Mouse (Mus musculus) intestine, embryonic 16.5 days (tissue): ENCODE data around the gene Trio. TPM values are rescaled to one million over a fixed set of nuclear protein-coding genes. Genes with fewer than 3 reads are reported as not detected.

Experiments
- ATAC-seq: fragments of 200-750 bp; cut with Nextera tagmentation; 2 replicates; pipeline ENCODE4 v1.8.0; 2017; ENCODE audit warnings: moderate TSS enrichment, moderate library complexity
- H3K27ac ChIP-seq: fragments of 300-500 bp; sonication (generic); 2 replicates; pipeline ENCODE4 v1.5.1; 2014; ENCODE audit warnings: mild to moderate bottlenecking, low read length
- H3K27me3 ChIP-seq: fragments of 300-500 bp; sonication (generic); replicated peaks from 2 replicates; pipeline ENCODE4 v1.6.1; 2014; ENCODE audit warnings: low read length, control low read depth, mixed read lengths; ENCODE audit not compliant: control insufficient read depth, insufficient read depth
- H3K36me3 ChIP-seq: fragments of 300-500 bp; sonication (generic); 2 replicates; pipeline ENCODE4 v1.6.1; 2014; ENCODE audit warnings: low read length, control low read depth; ENCODE audit not compliant: control insufficient read depth, insufficient read depth
- H3K4me1 ChIP-seq: fragments of 300-500 bp; sonication (generic); 2 replicates; pipeline ENCODE4 v1.6.1; 2014; ENCODE audit warnings: low read length, control low read depth, mixed read lengths; ENCODE audit not compliant: control insufficient read depth, insufficient read depth
- H3K4me2 ChIP-seq: fragments of 300-500 bp; sonication (generic); 2 replicates; pipeline ENCODE4 v1.6.1; 2014; ENCODE audit warnings: low read depth, low read length, control low read depth
- H3K4me3 ChIP-seq: fragments of 300-500 bp; sonication (generic); 2 replicates; pipeline ENCODE4 v1.5.1; 2014; ENCODE audit warnings: mild to moderate bottlenecking, low read length
- H3K9ac ChIP-seq: fragments of 300-500 bp; sonication (generic); 2 replicates; pipeline ENCODE4 v1.6.1; 2014; ENCODE audit warnings: low read depth, low read length
- H3K9me3 ChIP-seq: fragments of 300-500 bp; sonication (generic); 2 replicates; pipeline ENCODE4 v1.6.1; 2016; ENCODE audit warnings: low read length, control low read depth; ENCODE audit not compliant: control insufficient read depth
- WGBS: fragments of 180-500 bp; shearing (Covaris S2); extraction: QIAGEN DNeasy Blood & Tissue Kit; methylation state at CpG from one replicate; pipeline ENCODE4 v1.1.7; 2014; 5-methylcytosine and 5-hydroxymethylcytosine counted together
- polyA plus RNA-seq: library from polyadenylated mRNA; unstranded; fragments of >200 nt; fragmentation: Nextera tagmentation; extraction: Ambion mirVana; gene quantifications from 2 replicates; pipeline ENCODE4 v1.2.1, GENCODE M21; 2015

Gene Trio
- polyA plus RNA-seq, 1 experiment from 2014 or later = 13.4 TPM

GRCm38 (mm10) chr15:27997917-27998316 is 27.7 kb downstream of the Trio start:
- no peaks in the 10 kb centered on the region for H3K9me3 ChIP-seq
- WGBS = 25% methylated on average over 8 of the region's 8 CpGs
- ATAC-seq = no peak
- peaks cover 4% of the 10 kb centered on the region; the same call in 1 of the 2 replicates for H3K36me3 ChIP-seq
- H3K4me2 ChIP-seq = no peak overlapping the region
- no peak overlapping the region for H3K27ac ChIP-seq
- H3K4me3 ChIP-seq = no peak overlapping the region
- peaks cover 72% of the 10 kb centered on the region for H3K4me1 ChIP-seq
- H3K9ac ChIP-seq = no peak overlapping the region
- H3K27me3 ChIP-seq = no peaks in the 10 kb centered on the region

DNA sequence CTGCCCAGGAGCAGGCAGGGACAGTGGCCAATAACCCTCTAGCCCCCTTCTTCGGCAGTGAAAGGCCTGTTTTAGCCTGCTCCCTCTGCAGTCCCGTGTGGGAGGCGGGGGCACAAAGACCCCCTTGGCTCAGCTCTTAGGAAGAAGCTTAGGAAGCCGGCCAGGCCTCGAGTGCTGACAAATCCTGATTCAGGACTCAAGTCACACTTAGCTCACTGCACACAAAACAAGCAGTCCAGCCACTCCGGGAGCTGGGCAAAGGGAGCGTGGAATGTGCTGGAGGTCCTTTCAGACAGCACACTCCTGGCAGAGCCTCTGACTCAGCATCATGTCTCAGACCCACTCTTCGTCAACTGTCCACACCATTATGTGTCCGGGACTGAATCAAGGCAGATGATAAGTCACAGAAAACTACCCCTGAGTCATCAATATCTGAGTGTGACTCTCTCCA is 28.2 kb downstream of the Trio start:
- Histone ChIP-seq H3K27me3 (no peaks in the 10 kb centered on the region), H3K4me1 (peaks cover 74% of the 10 kb centered on the region), H3K4me3 (no peak overlapping the region), H3K9ac (no peak overlapping the region), H3K9me3 (no peaks in the 10 kb centered on the region), H3K36me3 (peaks cover 4% of the 10 kb centered on the region; the same call in 1 of the 2 replicates), H3K27ac (no peak overlapping the region), H3K4me2 (no peak overlapping the region)
- 43% methylated on average over 9 of the region's 9 CpGs for WGBS
- no peak for ATAC-seq

DNA sequence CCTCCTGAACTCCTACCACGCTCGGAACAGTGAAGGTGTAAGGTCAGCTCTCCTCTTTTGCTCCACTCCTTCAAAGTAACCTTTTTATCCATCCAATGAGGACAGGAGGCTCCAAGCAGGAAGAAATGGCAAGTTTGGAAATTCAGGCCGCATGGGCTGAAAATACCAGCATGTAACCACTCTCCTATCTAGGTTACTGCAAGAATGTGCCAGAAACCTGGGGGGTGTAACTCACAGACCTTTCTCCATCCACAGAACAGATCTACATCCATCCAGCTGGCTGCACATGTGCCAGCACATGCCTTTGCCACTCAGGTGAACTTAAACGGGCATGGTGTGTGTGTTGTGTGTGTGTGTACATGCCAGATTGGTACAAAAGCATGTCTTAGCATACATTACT is 28.9 kb downstream of the Trio start:
- Histone ChIP-seq H3K27ac (no peak overlapping the region), H3K4me1 (peaks cover 77% of the 10 kb centered on the region)
- 91% methylated on average over 4 of the region's 4 CpGs for WGBS

DNA sequence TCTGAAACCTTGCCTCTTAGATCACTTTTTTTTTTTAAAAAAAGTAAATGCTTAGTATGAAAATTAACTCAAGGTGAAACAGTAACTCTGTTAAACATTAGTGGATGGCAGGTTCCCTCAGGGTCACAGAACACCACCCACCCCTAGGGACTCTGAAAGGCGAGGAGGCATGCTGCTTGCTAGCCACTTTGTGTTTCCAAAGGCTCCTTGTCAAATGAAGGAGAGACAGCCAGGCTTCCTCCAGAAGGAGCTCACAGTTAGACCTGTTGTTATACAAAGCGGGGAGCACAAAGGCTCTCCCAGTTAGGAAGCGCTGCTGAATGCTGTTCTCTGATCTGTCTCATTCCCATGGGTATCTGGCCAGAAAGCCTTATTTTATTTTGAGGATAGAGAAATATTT is 30.2 kb downstream of the Trio start:
- no peak for ATAC-seq
- no peak overlapping the region for H3K4me3 ChIP-seq
- no peak overlapping the region for H3K4me2 ChIP-seq
- H3K9me3 ChIP-seq = no peaks in the 10 kb centered on the region
- H3K36me3 ChIP-seq = peaks cover 4% of the 10 kb centered on the region; the same call in 1 of the 2 replicates
- H3K4me1 ChIP-seq = peaks cover 81% of the 10 kb centered on the region
- no peaks in the 10 kb centered on the region for H3K27me3 ChIP-seq
- no peak overlapping the region for H3K9ac ChIP-seq
- WGBS = 51% methylated on average over 3 of the region's 3 CpGs
- H3K27ac ChIP-seq = 0 out of 2 replicates have a peak overlapping the region, but pooled peaks have one; percentile 8

More for the DNA sequence above, 28.9 kb downstream of the Trio start:
- peaks cover 4% of the 10 kb centered on the region; the same call in 1 of the 2 replicates for H3K36me3 ChIP-seq
- H3K27me3 ChIP-seq = no peaks in the 10 kb centered on the region
- H3K9ac ChIP-seq = no peak overlapping the region
- no peak overlapping the region for H3K4me3 ChIP-seq
- H3K9me3 ChIP-seq = no peaks in the 10 kb centered on the region
- no peak for ATAC-seq
- no peak overlapping the region for H3K4me2 ChIP-seq

DNA sequence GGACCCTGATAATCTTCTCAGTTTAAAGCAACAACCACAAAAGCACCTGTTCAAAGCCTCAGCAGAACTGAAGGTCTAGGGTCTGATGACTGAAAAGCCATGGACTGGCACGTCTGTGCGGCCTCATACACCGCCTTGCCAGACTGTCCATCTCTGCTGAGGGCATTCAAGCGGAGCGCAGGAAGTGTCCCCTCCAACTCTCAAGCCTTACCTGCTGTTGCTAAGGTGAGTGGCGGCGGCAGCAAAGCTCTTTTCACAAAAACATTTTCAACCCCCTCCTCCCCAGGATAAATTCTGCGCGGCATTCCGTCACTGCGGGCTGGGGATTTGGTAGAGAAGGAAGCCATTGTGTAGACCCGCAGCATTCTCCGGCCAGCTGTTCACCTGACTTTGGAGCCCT is 30.8 kb downstream of the Trio start:
- no peak overlapping the region for H3K4me3 ChIP-seq
- H3K4me2 ChIP-seq = no peak overlapping the region
- WGBS = 66% methylated on average over 13 of the region's 13 CpGs
- H3K27me3 ChIP-seq = no peaks in the 10 kb centered on the region
- peaks cover 83% of the 10 kb centered on the region for H3K4me1 ChIP-seq
- peaks cover 4% of the 10 kb centered on the region; the same call in 1 of the 2 replicates for H3K36me3 ChIP-seq
- H3K9ac ChIP-seq = 0 out of 2 replicates have a peak overlapping the region, but pooled peaks have one; percentile 1
- no peak for ATAC-seq
- no peak overlapping the region for H3K27ac ChIP-seq
- H3K9me3 ChIP-seq = no peaks in the 10 kb centered on the region

- Histone ChIP-seq H3K27ac (peak overlapping the region; percentile 59; the same call in 1 of the 2 replicates), H3K4me1 (peaks cover 76% of the 10 kb centered on the region), H3K36me3 (peaks cover 4% of the 10 kb centered on the region; the same call in 1 of the 2 replicates), H3K27me3 (no peaks in the 10 kb centered on the region), H3K9ac (peak overlapping the region; percentile 26; the same call in 1 of the 2 replicates), H3K9me3 (no peaks in the 10 kb centered on the region), H3K4me3 (no peak overlapping the region), H3K4me2 (peak overlapping the region; percentile 5; the same call in 1 of the 2 replicates)
- 53% methylated on average over 7 of the region's 7 CpGs for WGBS
- ATAC-seq = peak; percentile 55
These were observed 32.1 kb downstream of the Trio start for GRCm38 (mm10) chr15:27993528-27993927.

DNA sequence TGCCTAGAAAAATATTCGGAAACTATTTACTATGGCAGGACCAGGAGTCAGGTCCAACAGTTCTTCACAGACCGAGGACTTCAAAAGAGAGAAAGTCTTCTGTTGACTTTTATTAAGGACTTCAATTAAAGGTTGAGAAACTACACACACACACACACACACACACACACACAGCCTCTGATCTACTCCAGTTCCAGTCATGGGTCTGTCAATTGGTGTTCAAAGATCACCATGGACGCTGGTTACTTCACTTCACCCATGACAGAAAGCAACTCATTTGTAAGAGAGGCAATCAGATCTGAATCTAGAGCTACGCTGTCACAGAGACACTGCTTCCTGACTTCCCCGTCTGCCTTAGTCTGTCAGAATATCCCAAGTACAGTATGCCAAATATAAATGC is 33.1 kb downstream of the Trio start:
- ATAC-seq = peak; percentile 29
- no peak overlapping the region for H3K9ac ChIP-seq
- no peak overlapping the region for H3K4me2 ChIP-seq
- peak overlapping the region; percentile 34 for H3K27ac ChIP-seq
- H3K9me3 ChIP-seq = no peaks in the 10 kb centered on the region
- peaks cover 67% of the 10 kb centered on the region for H3K4me1 ChIP-seq
- H3K27me3 ChIP-seq = no peaks in the 10 kb centered on the region
- no peak overlapping the region for H3K4me3 ChIP-seq
- H3K36me3 ChIP-seq = peaks cover 4% of the 10 kb centered on the region; the same call in 1 of the 2 replicates
- WGBS = 55% methylated on average over 5 of the region's 5 CpGs

DNA sequence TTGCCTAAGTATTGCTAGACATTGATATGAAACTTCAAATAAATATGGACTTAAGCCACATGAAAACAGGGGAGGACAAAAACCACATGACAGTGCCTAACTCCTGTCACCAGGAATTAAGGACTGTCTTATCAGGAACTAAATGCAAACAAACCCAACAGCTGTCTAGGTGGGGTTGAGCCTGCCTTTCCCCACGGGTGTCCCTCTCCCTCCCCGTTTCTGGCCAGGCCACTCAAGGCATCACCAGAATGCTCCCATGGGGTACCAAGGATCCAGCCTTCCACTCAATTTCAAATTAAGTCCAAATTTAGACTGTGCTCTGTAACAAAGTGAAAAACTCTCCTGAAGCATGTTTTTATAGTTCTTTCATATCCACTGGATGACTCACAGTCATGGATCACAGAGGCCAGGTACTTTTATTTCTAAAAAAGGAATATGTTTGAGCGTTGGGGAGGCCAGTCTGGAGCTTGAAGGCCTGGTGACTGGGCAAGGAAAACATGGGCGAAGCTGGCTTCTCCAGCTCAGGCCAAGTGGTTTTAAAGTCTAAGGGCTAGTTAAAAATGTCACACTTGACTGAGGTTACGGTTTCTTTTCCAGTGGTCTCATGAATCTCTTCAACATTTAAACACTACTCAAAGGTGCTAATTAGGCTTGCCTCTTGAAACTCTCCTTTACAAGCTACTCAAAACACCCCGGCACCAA is 33.6 kb downstream of the Trio start:
- H3K27ac ChIP-seq = peak overlapping the region; percentile 34
- ATAC-seq = no peak
- no peak overlapping the region for H3K4me3 ChIP-seq
- peaks cover 63% of the 10 kb centered on the region for H3K4me1 ChIP-seq
- no peak overlapping the region for H3K4me2 ChIP-seq
- peaks cover 4% of the 10 kb centered on the region; the same call in 1 of the 2 replicates for H3K36me3 ChIP-seq
- H3K9me3 ChIP-seq = no peaks in the 10 kb centered on the region
- WGBS = 52% methylated on average over 6 of the region's 6 CpGs
- no peak overlapping the region for H3K9ac ChIP-seq
- H3K27me3 ChIP-seq = no peaks in the 10 kb centered on the region

DNA sequence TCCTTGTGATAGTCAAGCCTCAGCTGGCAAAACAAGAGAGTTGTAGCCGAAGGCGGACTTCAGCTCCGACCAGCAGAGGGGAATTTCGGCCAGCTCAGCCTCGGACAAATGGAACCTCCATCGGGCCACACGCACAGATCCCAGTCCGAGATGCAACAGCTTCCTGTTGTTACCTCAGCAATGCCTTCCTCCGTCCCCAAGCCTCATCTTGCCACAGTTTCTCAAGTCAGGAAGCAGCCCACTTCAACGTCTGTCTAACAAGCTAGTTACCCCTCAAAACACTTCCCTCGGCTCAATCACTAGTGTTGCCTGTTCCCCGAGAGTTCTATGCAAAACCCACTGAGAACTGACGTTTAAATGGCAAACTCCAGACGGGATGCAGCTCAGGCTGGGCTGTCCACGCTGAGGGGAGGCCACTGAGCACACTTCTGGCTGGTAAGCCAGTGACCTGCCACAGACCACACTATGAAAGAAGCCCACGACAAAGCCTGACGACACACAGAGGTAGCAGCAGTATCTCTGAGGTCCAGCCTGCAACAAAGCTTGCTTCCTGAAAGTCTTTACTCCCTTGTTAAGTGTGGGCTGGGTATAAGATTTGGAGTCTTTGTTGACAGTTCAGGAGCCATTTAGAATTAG is 34.5 kb downstream of the Trio start:
- H3K27ac ChIP-seq = peak overlapping the region; percentile 34; the same call in 1 of the 2 replicates
- 74% methylated on average over 17 of the region's 17 CpGs for WGBS
- H3K27me3 ChIP-seq = no peaks in the 10 kb centered on the region
- peaks cover 1% of the 10 kb centered on the region; the same call in 1 of the 2 replicates for H3K36me3 ChIP-seq
- H3K9ac ChIP-seq = no peak overlapping the region
- H3K9me3 ChIP-seq = no peaks in the 10 kb centered on the region
- no peak overlapping the region for H3K4me2 ChIP-seq
- no peak for ATAC-seq
- H3K4me3 ChIP-seq = no peak overlapping the region
- H3K4me1 ChIP-seq = peaks cover 55% of the 10 kb centered on the region
